Mouse (Mus musculus): ENCODE measurements at regions not wholly inside any gene's neighbourhood (a gene's known extent, or its start where the extent isn't known, plus 50 kb on each side); places are given as distances from the start of the nearest gene placed in this dataset.

DNA sequence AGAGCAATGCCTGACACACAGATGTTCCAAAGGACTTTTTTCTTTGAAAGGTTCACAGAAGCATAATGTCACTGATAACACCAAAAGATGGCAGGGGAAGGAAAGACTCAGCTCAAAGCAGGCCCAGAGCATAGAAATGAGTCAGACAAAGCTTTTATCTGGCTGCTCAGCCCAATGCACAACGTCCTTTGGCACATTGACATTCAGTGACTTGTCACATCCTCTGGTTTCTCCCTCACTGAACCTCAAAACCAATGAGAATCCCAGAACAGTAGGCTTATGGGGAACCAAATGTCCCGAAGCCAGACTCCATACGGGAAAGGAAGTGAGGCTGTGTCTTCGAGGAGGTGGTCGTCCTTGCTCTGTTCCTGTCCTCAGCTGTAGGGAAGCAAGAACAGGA is 95.2 kb upstream of the Cd180 start:
- H3K27me3 ChIP-seq (ENCODE audit: insufficient read depth, low read length): no peaks in the 10 kb centered on the region
- ATAC-seq (ENCODE audit: insufficient read depth): no peak
- H3K36me3 ChIP-seq (ENCODE audit: insufficient read depth): no peaks in the 10 kb centered on the region
- no peak overlapping the region for H3K4me3 ChIP-seq (ENCODE audit: low read depth, low read length)
- no peak overlapping the region for H3K27ac ChIP-seq (ENCODE audit: low read depth)
- H3K9me3 ChIP-seq (ENCODE audit: low read depth, low read length): no peaks in the 10 kb centered on the region
- WGBS: 66% methylated on average over 5 of the region's 5 CpGs
- H3K9ac ChIP-seq: no peak overlapping the region
- H3K4me2 ChIP-seq: no peak overlapping the region
- no peak for TF ChIP-seq CTCF (IDR thresholded peaks at IDR 0.05; ENCODE audit: low read depth)
- no peaks in the 10 kb centered on the region for H3K4me1 ChIP-seq (ENCODE audit: insufficient read depth)
- DNase-seq: no peak

DNA sequence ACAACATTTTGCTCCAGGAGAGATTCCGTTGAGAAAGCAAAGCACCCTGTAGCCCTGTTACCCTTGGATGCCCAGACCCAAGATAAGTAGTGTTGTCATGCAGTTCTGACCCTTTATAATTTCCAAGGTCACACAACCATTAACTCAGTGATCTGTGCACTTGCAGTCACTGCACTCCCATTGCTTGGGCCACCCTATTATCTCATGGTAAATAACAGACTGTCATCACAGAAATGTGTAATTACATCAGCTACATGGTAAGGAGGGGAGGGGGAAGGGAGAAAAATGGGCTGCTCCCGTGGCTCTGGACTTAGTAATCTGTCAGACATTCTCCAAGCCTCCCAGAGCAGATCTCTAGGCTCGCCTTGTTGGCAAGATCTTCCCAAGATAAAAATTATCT is 93.8 kb upstream of the Cd180 start:
- DNase-seq (no peak), ATAC-seq (ENCODE audit: insufficient read depth) (no peak)
- H3K9me3 ChIP-seq (ENCODE audit: low read depth, low read length): no peaks in the 10 kb centered on the region
- H3K27me3 ChIP-seq (ENCODE audit: insufficient read depth, low read length): no peaks in the 10 kb centered on the region
- no peak overlapping the region for H3K9ac ChIP-seq
- TF ChIP-seq CTCF (IDR thresholded peaks at IDR 0.05; ENCODE audit: low read depth): no peak
- 35% methylated on average over 3 of the region's 3 CpGs for WGBS
- H3K4me2 ChIP-seq: no peak overlapping the region
- no peaks in the 10 kb centered on the region for H3K4me1 ChIP-seq (ENCODE audit: insufficient read depth)
- H3K27ac ChIP-seq (ENCODE audit: low read depth): no peak overlapping the region
- no peaks in the 10 kb centered on the region for H3K36me3 ChIP-seq (ENCODE audit: insufficient read depth)
- H3K4me3 ChIP-seq (ENCODE audit: low read depth, low read length): no peak overlapping the region

DNA sequence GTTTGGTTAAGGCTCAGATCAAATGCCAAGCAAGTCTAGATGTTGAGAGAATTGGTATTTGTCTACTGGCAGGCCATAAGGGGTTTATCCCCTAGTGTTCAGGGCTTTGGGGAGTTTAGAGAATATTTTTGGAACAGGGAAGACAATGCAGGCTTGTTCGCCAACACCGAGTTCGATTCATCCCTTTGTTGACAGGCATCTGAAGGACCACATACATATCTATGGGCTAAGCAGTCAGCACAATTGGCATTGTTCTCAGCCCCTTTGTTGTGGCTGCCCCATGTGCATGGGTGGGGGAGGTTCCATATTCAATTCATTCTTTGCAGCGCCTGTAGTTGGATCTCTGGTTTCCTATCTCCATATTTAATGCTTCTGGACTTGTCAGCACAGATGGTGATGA is 93.3 kb upstream of the Cd180 start:
- DNase-seq: no peak
- H3K4me3 ChIP-seq (ENCODE audit: low read depth, low read length): no peak overlapping the region
- no peak for ATAC-seq (ENCODE audit: insufficient read depth)
- 77% methylated on average over 4 of the region's 4 CpGs for WGBS
- no peak for TF ChIP-seq CTCF (IDR thresholded peaks at IDR 0.05; ENCODE audit: low read depth)
- H3K36me3 ChIP-seq (ENCODE audit: insufficient read depth): no peaks in the 10 kb centered on the region
- H3K4me2 ChIP-seq: no peak overlapping the region
- no peak overlapping the region for H3K27ac ChIP-seq (ENCODE audit: low read depth)
- no peaks in the 10 kb centered on the region for H3K9me3 ChIP-seq (ENCODE audit: low read depth, low read length)
- no peaks in the 10 kb centered on the region for H3K27me3 ChIP-seq (ENCODE audit: insufficient read depth, low read length)
- H3K9ac ChIP-seq: no peak overlapping the region
- H3K4me1 ChIP-seq (ENCODE audit: insufficient read depth): no peaks in the 10 kb centered on the region

DNA sequence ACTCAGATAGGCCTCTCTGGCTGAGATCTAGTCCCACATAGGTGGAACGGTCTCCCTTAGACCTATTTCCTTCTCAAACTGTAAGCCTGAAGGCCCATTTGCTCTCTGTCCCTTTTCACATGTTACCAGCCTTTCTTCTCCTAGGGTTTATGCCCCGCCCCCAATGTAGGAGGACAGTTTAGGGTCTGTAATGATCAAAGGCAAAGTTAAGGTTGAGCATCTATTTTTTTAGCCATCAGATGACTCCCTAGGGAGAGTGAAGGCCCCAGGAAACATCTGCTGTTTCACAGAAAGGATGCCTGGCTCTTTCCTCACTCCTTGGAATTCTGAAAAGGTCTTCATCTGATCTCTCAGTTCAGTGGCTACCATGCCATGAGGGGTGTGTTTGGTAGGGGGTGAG is 68.9 kb upstream of the Cd180 start:
- Histone ChIP-seq H3K9me3 (ENCODE audit: low read depth, low read length) (no peaks in the 10 kb centered on the region), H3K4me1 (ENCODE audit: insufficient read depth) (peaks cover 10% of the 10 kb centered on the region; the same call in 1 of the 2 replicates), H3K4me2 (no peak overlapping the region), H3K36me3 (ENCODE audit: insufficient read depth) (no peaks in the 10 kb centered on the region), H3K27me3 (ENCODE audit: insufficient read depth, low read length) (no peaks in the 10 kb centered on the region), H3K9ac (no peak overlapping the region), H3K4me3 (ENCODE audit: low read depth, low read length) (no peak overlapping the region), H3K27ac (ENCODE audit: low read depth) (peak overlapping the region; percentile 92)
- TF ChIP-seq CTCF (IDR thresholded peaks at IDR 0.05; ENCODE audit: low read depth): no peak
- DNase-seq (no peak), ATAC-seq (ENCODE audit: insufficient read depth) (peak; percentile 3; the same call in 1 of the 2 replicates)
- WGBS: 77% methylated on average over 2 of the region's 2 CpGs

DNA sequence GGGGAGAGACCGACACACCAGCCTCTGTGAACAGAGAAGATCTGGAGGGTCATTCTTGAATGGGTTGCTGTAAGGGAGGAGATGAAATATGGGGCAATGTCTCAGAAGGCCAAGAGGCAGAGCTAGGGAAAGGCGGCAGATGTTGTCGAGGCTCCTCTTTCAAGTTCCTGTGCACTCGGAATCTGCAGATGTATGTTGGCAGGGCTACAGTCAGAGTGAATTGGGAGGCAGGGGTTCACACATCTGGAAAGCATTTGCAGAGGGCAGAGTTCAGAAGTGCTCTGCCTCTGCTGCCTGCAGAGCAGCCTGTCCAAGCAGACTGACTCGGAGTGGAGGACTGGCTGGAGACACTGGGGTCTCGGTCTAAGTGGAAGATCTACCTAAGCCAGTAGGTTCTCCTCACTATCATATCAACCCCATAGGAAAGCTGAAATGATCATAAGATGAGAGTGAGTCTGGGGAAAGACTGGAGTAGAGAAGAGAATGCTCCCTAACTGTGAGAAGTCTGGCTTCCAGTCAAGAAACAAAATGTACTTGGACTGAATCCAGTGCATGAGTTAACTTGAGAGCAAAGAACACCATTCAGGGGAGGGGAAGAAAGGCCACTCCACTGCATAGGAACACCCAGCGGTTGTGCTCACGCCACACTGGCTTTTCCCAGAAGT is 68.1 kb upstream of the Cd180 start:
- Histone ChIP-seq H3K36me3 (ENCODE audit: insufficient read depth) (no peaks in the 10 kb centered on the region), H3K4me2 (no peak overlapping the region), H3K9ac (no peak overlapping the region), H3K27ac (ENCODE audit: low read depth) (peak overlapping the region; percentile 92), H3K9me3 (ENCODE audit: low read depth, low read length) (no peaks in the 10 kb centered on the region), H3K4me1 (ENCODE audit: insufficient read depth) (peaks cover 10% of the 10 kb centered on the region; the same call in 1 of the 2 replicates), H3K27me3 (ENCODE audit: insufficient read depth, low read length) (no peaks in the 10 kb centered on the region), H3K4me3 (ENCODE audit: low read depth, low read length) (no peak overlapping the region)
- 27% methylated on average over 8 of the region's 8 CpGs for WGBS
- DNase-seq (peak; percentile 98), ATAC-seq (ENCODE audit: insufficient read depth) (peak; percentile 96)
- TF ChIP-seq CTCF (IDR thresholded peaks at IDR 0.05; ENCODE audit: low read depth): 0 out of 2 replicates have a peak, but pooled peaks have one; percentile 8

DNA sequence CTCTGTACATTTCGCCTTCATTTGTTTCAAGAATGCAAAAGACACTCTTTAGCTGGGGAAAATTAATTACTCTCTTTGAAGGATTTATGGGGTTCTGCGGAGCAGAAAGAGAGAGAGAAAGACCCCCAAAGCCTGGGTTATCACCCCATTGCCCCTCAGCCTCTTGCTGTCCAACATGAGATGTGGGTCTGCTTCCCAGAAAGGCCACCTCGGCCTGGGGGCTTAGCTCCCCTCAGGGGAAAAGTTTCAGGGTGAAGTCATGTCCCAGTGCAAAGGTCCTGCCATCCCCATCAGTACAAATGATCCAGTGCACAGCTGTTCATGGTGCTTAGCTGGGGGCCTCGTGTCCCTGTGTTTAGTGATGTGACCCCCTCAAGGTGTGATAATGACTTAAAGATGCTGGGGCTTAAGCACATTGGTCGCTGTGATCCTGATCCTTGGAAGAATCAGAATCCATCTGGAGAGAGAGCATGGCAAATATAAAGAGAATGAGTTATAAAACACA is 67.5 kb upstream of the Cd180 start:
- WGBS: 31% methylated on average over 5 of the region's 5 CpGs
- Histone ChIP-seq H3K27ac (ENCODE audit: low read depth) (peak overlapping the region; percentile 92), H3K9me3 (ENCODE audit: low read depth, low read length) (no peaks in the 10 kb centered on the region), H3K9ac (no peak overlapping the region), H3K4me2 (no peak overlapping the region), H3K27me3 (ENCODE audit: insufficient read depth, low read length) (no peaks in the 10 kb centered on the region), H3K4me1 (ENCODE audit: insufficient read depth) (peaks cover 10% of the 10 kb centered on the region; the same call in 1 of the 2 replicates), H3K4me3 (ENCODE audit: low read depth, low read length) (no peak overlapping the region), H3K36me3 (ENCODE audit: insufficient read depth) (no peaks in the 10 kb centered on the region)
- ATAC-seq (ENCODE audit: insufficient read depth) (peak; percentile 3; the same call in 1 of the 2 replicates), DNase-seq (peak; percentile 15)
- no peak for TF ChIP-seq CTCF (IDR thresholded peaks at IDR 0.05; ENCODE audit: low read depth)

DNA sequence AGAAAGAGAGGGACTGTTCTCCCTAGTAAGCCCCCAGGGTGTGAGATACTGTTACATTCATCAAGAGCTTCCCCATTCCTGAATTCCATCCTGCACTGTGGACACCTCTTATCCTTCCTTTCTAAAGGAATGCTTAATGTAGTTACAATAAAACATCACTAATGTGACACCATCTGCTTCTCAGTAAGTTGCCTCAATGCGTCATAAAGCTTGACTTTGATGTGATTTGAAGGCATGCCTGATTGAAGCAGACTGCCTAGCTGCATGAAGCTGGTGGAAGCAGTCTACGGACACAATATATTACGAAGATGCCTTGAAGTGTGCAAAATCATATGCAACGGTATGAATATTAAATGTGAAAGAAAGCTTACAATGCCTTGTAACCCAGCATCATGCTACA is 65.6 kb upstream of the Cd180 start:
- H3K27ac ChIP-seq (ENCODE audit: low read depth): no peak overlapping the region
- H3K4me2 ChIP-seq: no peak overlapping the region
- peaks cover 10% of the 10 kb centered on the region; the same call in 1 of the 2 replicates for H3K4me1 ChIP-seq (ENCODE audit: insufficient read depth)
- 86% methylated on average over 4 of the region's 4 CpGs for WGBS
- H3K36me3 ChIP-seq (ENCODE audit: insufficient read depth): no peaks in the 10 kb centered on the region
- H3K4me3 ChIP-seq (ENCODE audit: low read depth, low read length): no peak overlapping the region
- no peak for TF ChIP-seq CTCF (IDR thresholded peaks at IDR 0.05; ENCODE audit: low read depth)
- no peak for ATAC-seq (ENCODE audit: insufficient read depth)
- no peaks in the 10 kb centered on the region for H3K9me3 ChIP-seq (ENCODE audit: low read depth, low read length)
- no peak overlapping the region for H3K9ac ChIP-seq
- no peak for DNase-seq
- H3K27me3 ChIP-seq (ENCODE audit: insufficient read depth, low read length): no peaks in the 10 kb centered on the region

Data from lung, embryonic 14.5 days (tissue).